Mouse (Mus musculus): ENCODE results near the gene Park7. TPM values are rescaled to one million over a fixed set of nuclear protein-coding genes. Genes with fewer than 3 reads are reported as not detected.
A peak's percentile ranks its signal among the peaks of the same experiment; 100 is the strongest.

The Park7 gene
- 443 and 467 TPM in 2 replicates for polyA plus RNA-seq (2014; fragmentation: Nextera tagmentation; extraction: Ambion mirVana)

- under 1% methylated on average over 48 of the region's 48 CpGs for WGBS
Observed at GRCm38 (mm10) chr4:150914290-150914733, at the start of gene Park7, which contains the start of gene Tnfrsf9. Gene Park7 (minus strand): TSS chr4:150914437. Gene Tnfrsf9 (plus strand): TSS chr4:150914562.

GRCm38 (mm10) chr4:150963711-150964110 is 49.5 kb upstream of the Park7 start:
- DNase-seq (ENCODE audit: low spot score), result no peak
- ATAC-seq (replicated peaks; ENCODE audit: insufficient number of reproducible peaks, low FRiP score, low TSS enrichment, low read depth), result no peak
- Histone ChIP-seq H3K4me2 (ENCODE audit: low read depth, low read length) (no peak overlapping the region), H3K27me3 (ENCODE audit: control insufficient read depth, insufficient read depth, low read length) (no peaks in the 10 kb centered on the region), H3K9me3 (replicated peaks; ENCODE audit: control insufficient read depth, low read length) (no peaks in the 10 kb centered on the region), H3K9ac (replicated peaks; ENCODE audit: low read length) (no peak overlapping the region), H3K4me3 (ENCODE audit: low read depth, low read length) (no peak overlapping the region), H3K36me3 (replicated peaks; ENCODE audit: control insufficient read depth, insufficient read depth, low read depth, low read length) (no peaks in the 10 kb centered on the region), H3K4me1 (ENCODE audit: control insufficient read depth, insufficient read depth, low read length) (no peaks in the 10 kb centered on the region), H3K27ac (replicated peaks; ENCODE audit: low read depth, low read length) (no peak overlapping the region)
- WGBS, result 63% methylated on average over 2 of the region's 2 CpGs

More at GRCm38 (mm10) chr4:150914290-150914733, at the start of gene Park7, which contains the start of gene Tnfrsf9:
- peak within 1 kb of the TSS; percentile 76 for H3K9ac ChIP-seq (replicated peaks; ENCODE audit: low read length)
- ATAC-seq (replicated peaks; ENCODE audit: insufficient number of reproducible peaks, low FRiP score, low TSS enrichment, low read depth) (peak; percentile 80), DNase-seq (ENCODE audit: low spot score) (peak; percentile 98)
- peak within 1 kb of the TSS; percentile 57 for H3K4me2 ChIP-seq (ENCODE audit: low read depth, low read length)
- H3K27ac ChIP-seq (replicated peaks; ENCODE audit: low read depth, low read length), result peak within 1 kb of the TSS; percentile 57
- H3K4me1 ChIP-seq (ENCODE audit: control insufficient read depth, insufficient read depth, low read length), result no peaks in the 10 kb centered on the region
- no peaks in the 10 kb centered on the region for H3K27me3 ChIP-seq (ENCODE audit: control insufficient read depth, insufficient read depth, low read length)
- peak within 1 kb of the TSS; percentile 55 for H3K4me3 ChIP-seq (ENCODE audit: low read depth, low read length)
- no peaks in the 10 kb centered on the region for H3K9me3 ChIP-seq (replicated peaks; ENCODE audit: control insufficient read depth, low read length)
- H3K36me3 ChIP-seq (replicated peaks; ENCODE audit: control insufficient read depth, insufficient read depth, low read depth, low read length), result no peaks in the 10 kb centered on the region

GRCm38 (mm10) chr4:150962231-150962630 is 48.0 kb upstream of the Park7 start:
- DNase-seq (ENCODE audit: low spot score), result no peak

GRCm38 (mm10) chr4:150958536-150958935 is 44.3 kb upstream of the Park7 start:
- 71% methylated on average over 7 of the region's 7 CpGs for WGBS
- ATAC-seq (replicated peaks; ENCODE audit: insufficient number of reproducible peaks, low FRiP score, low TSS enrichment, low read depth), result no peak
- Histone ChIP-seq H3K9me3 (replicated peaks; ENCODE audit: control insufficient read depth, low read length) (no peaks in the 10 kb centered on the region), H3K4me2 (ENCODE audit: low read depth, low read length) (no peak overlapping the region), H3K27me3 (ENCODE audit: control insufficient read depth, insufficient read depth, low read length) (no peaks in the 10 kb centered on the region), H3K36me3 (replicated peaks; ENCODE audit: control insufficient read depth, insufficient read depth, low read depth, low read length) (no peaks in the 10 kb centered on the region), H3K4me1 (ENCODE audit: control insufficient read depth, insufficient read depth, low read length) (no peaks in the 10 kb centered on the region), H3K27ac (replicated peaks; ENCODE audit: low read depth, low read length) (no peak overlapping the region), H3K4me3 (ENCODE audit: low read depth, low read length) (no peak overlapping the region), H3K9ac (replicated peaks; ENCODE audit: low read length) (no peak overlapping the region)
- no peak for DNase-seq (ENCODE audit: low spot score)

More at GRCm38 (mm10) chr4:150962231-150962630, 48.0 kb upstream of the Park7 start:
- H3K4me3 ChIP-seq (ENCODE audit: low read depth, low read length), result no peak overlapping the region
- H3K4me2 ChIP-seq (ENCODE audit: low read depth, low read length), result no peak overlapping the region
- WGBS, result 70% methylated on average over 6 of the region's 6 CpGs
- no peak overlapping the region for H3K27ac ChIP-seq (replicated peaks; ENCODE audit: low read depth, low read length)
- no peaks in the 10 kb centered on the region for H3K4me1 ChIP-seq (ENCODE audit: control insufficient read depth, insufficient read depth, low read length)
- H3K36me3 ChIP-seq (replicated peaks; ENCODE audit: control insufficient read depth, insufficient read depth, low read depth, low read length), result no peaks in the 10 kb centered on the region
- H3K9me3 ChIP-seq (replicated peaks; ENCODE audit: control insufficient read depth, low read length), result no peaks in the 10 kb centered on the region
- H3K27me3 ChIP-seq (ENCODE audit: control insufficient read depth, insufficient read depth, low read length), result no peaks in the 10 kb centered on the region
- no peak for ATAC-seq (replicated peaks; ENCODE audit: insufficient number of reproducible peaks, low FRiP score, low TSS enrichment, low read depth)
- H3K9ac ChIP-seq (replicated peaks; ENCODE audit: low read length), result no peak overlapping the region

GRCm38 (mm10) chr4:150957106-150957458 is 42.8 kb upstream of the Park7 start:
- Histone ChIP-seq H3K4me1 (ENCODE audit: control insufficient read depth, insufficient read depth, low read length) (no peaks in the 10 kb centered on the region), H3K4me2 (ENCODE audit: low read depth, low read length) (no peak overlapping the region), H3K36me3 (replicated peaks; ENCODE audit: control insufficient read depth, insufficient read depth, low read depth, low read length) (no peaks in the 10 kb centered on the region), H3K4me3 (ENCODE audit: low read depth, low read length) (no peak overlapping the region), H3K27me3 (ENCODE audit: control insufficient read depth, insufficient read depth, low read length) (no peaks in the 10 kb centered on the region), H3K9me3 (replicated peaks; ENCODE audit: control insufficient read depth, low read length) (no peaks in the 10 kb centered on the region), H3K27ac (replicated peaks; ENCODE audit: low read depth, low read length) (no peak overlapping the region), H3K9ac (replicated peaks; ENCODE audit: low read length) (no peak overlapping the region)
- DNase-seq (ENCODE audit: low spot score) (no peak), ATAC-seq (replicated peaks; ENCODE audit: insufficient number of reproducible peaks, low FRiP score, low TSS enrichment, low read depth) (no peak)
- 69% methylated on average over 1 of the region's 1 CpGs for WGBS

GRCm38 (mm10) chr4:150956369-150957105 is 42.3 kb upstream of the Park7 start:
- Histone ChIP-seq H3K9me3 (replicated peaks; ENCODE audit: control insufficient read depth, low read length) (no peaks in the 10 kb centered on the region), H3K4me2 (ENCODE audit: low read depth, low read length) (no peak overlapping the region), H3K36me3 (replicated peaks; ENCODE audit: control insufficient read depth, insufficient read depth, low read depth, low read length) (no peaks in the 10 kb centered on the region), H3K4me1 (ENCODE audit: control insufficient read depth, insufficient read depth, low read length) (no peaks in the 10 kb centered on the region), H3K9ac (replicated peaks; ENCODE audit: low read length) (no peak overlapping the region), H3K27ac (replicated peaks; ENCODE audit: low read depth, low read length) (no peak overlapping the region), H3K4me3 (ENCODE audit: low read depth, low read length) (no peak overlapping the region), H3K27me3 (ENCODE audit: control insufficient read depth, insufficient read depth, low read length) (no peaks in the 10 kb centered on the region)
- DNase-seq (ENCODE audit: low spot score) (no peak), ATAC-seq (replicated peaks; ENCODE audit: insufficient number of reproducible peaks, low FRiP score, low TSS enrichment, low read depth) (no peak; the same call in 1 of the 2 replicates)
- WGBS, result 80% methylated on average over 13 of the region's 13 CpGs

- no peaks in the 10 kb centered on the region for H3K4me1 ChIP-seq (ENCODE audit: control insufficient read depth, insufficient read depth, low read length)
- H3K36me3 ChIP-seq (replicated peaks; ENCODE audit: control insufficient read depth, insufficient read depth, low read depth, low read length), result no peaks in the 10 kb centered on the region
- no peak overlapping the region for H3K4me3 ChIP-seq (ENCODE audit: low read depth, low read length)
- ATAC-seq (replicated peaks; ENCODE audit: insufficient number of reproducible peaks, low FRiP score, low TSS enrichment, low read depth) (no peak), DNase-seq (ENCODE audit: low spot score) (no peak)
- no peak overlapping the region for H3K4me2 ChIP-seq (ENCODE audit: low read depth, low read length)
- H3K9ac ChIP-seq (replicated peaks; ENCODE audit: low read length), result no peak overlapping the region
- H3K27ac ChIP-seq (replicated peaks; ENCODE audit: low read depth, low read length), result no peak overlapping the region
- 85% methylated on average over 10 of the region's 10 CpGs for WGBS
- H3K9me3 ChIP-seq (replicated peaks; ENCODE audit: control insufficient read depth, low read length), result no peaks in the 10 kb centered on the region
- H3K27me3 ChIP-seq (ENCODE audit: control insufficient read depth, insufficient read depth, low read length), result no peaks in the 10 kb centered on the region
Observed at GRCm38 (mm10) chr4:150950972-150951371, 36.7 kb upstream of the Park7 start.

- Histone ChIP-seq H3K9ac (replicated peaks; ENCODE audit: low read length) (no peak overlapping the region), H3K4me2 (ENCODE audit: low read depth, low read length) (no peak overlapping the region), H3K9me3 (replicated peaks; ENCODE audit: control insufficient read depth, low read length) (no peaks in the 10 kb centered on the region), H3K4me3 (ENCODE audit: low read depth, low read length) (no peak overlapping the region), H3K27ac (replicated peaks; ENCODE audit: low read depth, low read length) (no peak overlapping the region), H3K4me1 (ENCODE audit: control insufficient read depth, insufficient read depth, low read length) (no peaks in the 10 kb centered on the region), H3K36me3 (replicated peaks; ENCODE audit: control insufficient read depth, insufficient read depth, low read depth, low read length) (no peaks in the 10 kb centered on the region), H3K27me3 (ENCODE audit: control insufficient read depth, insufficient read depth, low read length) (no peaks in the 10 kb centered on the region)
- no peak for DNase-seq (ENCODE audit: low spot score)
- no peak for ATAC-seq (replicated peaks; ENCODE audit: insufficient number of reproducible peaks, low FRiP score, low TSS enrichment, low read depth)
- WGBS, result 94% methylated on average over 7 of the region's 7 CpGs
Observed at GRCm38 (mm10) chr4:150944707-150945106, 30.5 kb upstream of the Park7 start.

Data from embryonic facial prominence, embryonic 11.5 days (tissue).